Mouse (Mus musculus) right cerebral cortex, postnatal 14 days (tissue): ENCODE data around the gene Ssr1.

Source experiments
- DNase-seq: peaks from one replicate; pipeline ENCODE4 v3.0.0; 2022

Ssr1 gene

GRCm38 (mm10) chr13:37943466-37943865 is 50.6 kb downstream of the Ssr1 start:
- no peak for DNase-seq

- DNase-seq = no peak
Measured at GRCm38 (mm10) chr13:37942887-37943331, 51.1 kb downstream of the Ssr1 start.

- no peak for DNase-seq
Measured at GRCm38 (mm10) chr13:37941950-37942886, 51.8 kb downstream of the Ssr1 start.

- DNase-seq = no peak
Measured at GRCm38 (mm10) chr13:37941138-37941645, 52.8 kb downstream of the Ssr1 start.

GRCm38 (mm10) chr13:37940649-37941048 is 53.4 kb downstream of the Ssr1 start:
- DNase-seq = no peak

GRCm38 (mm10) chr13:37940167-37940566 is 53.9 kb downstream of the Ssr1 start:
- DNase-seq = no peak

GRCm38 (mm10) chr13:37936351-37936750 is 57.7 kb downstream of the Ssr1 start:
- no peak for DNase-seq

GRCm38 (mm10) chr13:37934920-37935319 is 59.1 kb downstream of the Ssr1 start:
- no peak for DNase-seq

GRCm38 (mm10) chr13:37934075-37934474 is 59.9 kb downstream of the Ssr1 start:
- DNase-seq = no peak

GRCm38 (mm10) chr13:37931210-37931922 is 62.7 kb downstream of the Ssr1 start:
- no peak for DNase-seq

- DNase-seq = no peak
Measured at GRCm38 (mm10) chr13:37930621-37931020, 63.4 kb downstream of the Ssr1 start.

GRCm38 (mm10) chr13:37930091-37930490 is 63.9 kb downstream of the Ssr1 start:
- no peak for DNase-seq

GRCm38 (mm10) chr13:37929532-37929931 is 64.5 kb downstream of the Ssr1 start:
- DNase-seq = no peak

- no peak for DNase-seq
Measured at GRCm38 (mm10) chr13:37926394-37926793, 67.6 kb downstream of the Ssr1 start.

- DNase-seq = no peak
Measured at GRCm38 (mm10) chr13:37924461-37924948, 69.5 kb downstream of the Ssr1 start.

- DNase-seq = no peak
Measured at GRCm38 (mm10) chr13:37923643-37924460, 70.2 kb downstream of the Ssr1 start.

GRCm38 (mm10) chr13:37923091-37923490 is 70.9 kb downstream of the Ssr1 start:
- DNase-seq = no peak

- DNase-seq = no peak
Measured at GRCm38 (mm10) chr13:37920727-37921126, 73.3 kb downstream of the Ssr1 start.

- no peak for DNase-seq
Measured at GRCm38 (mm10) chr13:37919711-37920277, 74.2 kb downstream of the Ssr1 start.

- no peak for DNase-seq
Measured at GRCm38 (mm10) chr13:37918336-37919261, 75.4 kb downstream of the Ssr1 start.
